Comparison of ENCODE assay signal across 11 mouse cellular contexts in the genomic region with DNA sequence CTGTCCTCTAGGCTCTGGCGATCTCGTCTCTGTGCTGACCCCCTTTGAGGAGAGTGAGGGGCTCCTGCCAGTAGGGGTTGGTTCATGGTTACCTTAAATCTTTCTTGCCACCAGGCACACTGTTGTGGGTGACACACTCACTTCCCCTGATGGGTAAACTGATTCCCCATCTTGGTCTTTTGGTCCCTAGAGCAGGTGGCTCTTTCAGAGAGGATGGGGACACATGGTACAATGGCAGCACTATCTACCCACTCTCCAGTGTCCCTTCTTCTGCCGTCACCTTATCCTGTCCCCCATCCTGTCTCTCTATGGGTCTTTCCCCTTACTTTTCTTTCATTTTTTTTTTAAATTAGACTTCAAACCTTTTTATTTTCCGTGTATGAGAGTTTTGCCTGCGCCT. TPM values are rescaled to one million over a fixed set of nuclear protein-coding genes. Genes with fewer than 3 reads are reported as not detected.
A peak's percentile ranks its signal among the peaks of the same experiment; 100 is the strongest.
DNase-seq lines count a peak whose midpoint lies in the region; ATAC-seq and TF ChIP-seq lines count a peak whose summit lies in the region.
"Had no signal": no experiment of that assay in that cellular context is flagged by ENCODE, and none has a peak within 500 bp of the region (broad histone marks: within the 10 kb centered on the region; RNA-seq: fewer than 3 reads in every experiment).

No protein-coding gene starts in this region.

- H3K9ac ChIP-seq in heart, embryonic 16.5 days (ENCODE audit: low read length), result no peak overlapping the region
- H3K9ac ChIP-seq in liver, embryonic 15.5 days, result no peak overlapping the region
- no peak overlapping the region for H3K9ac ChIP-seq in midbrain, embryonic 16.5 days (ENCODE audit: low read depth, low read length)

- H3K36me3 ChIP-seq in heart, embryonic 16.5 days (ENCODE audit: control insufficient read depth, insufficient read depth), result no peaks in the 10 kb centered on the region
- no peaks in the 10 kb centered on the region for H3K36me3 ChIP-seq in liver, embryonic 15.5 days (replicated peaks)
- no peaks in the 10 kb centered on the region for H3K36me3 ChIP-seq in midbrain, embryonic 16.5 days (ENCODE audit: control insufficient read depth, insufficient read depth, low read length)

- 0 out of 2 replicates have a peak overlapping the region, but pooled peaks have one; percentile 46 for H3K4me2 ChIP-seq in heart, embryonic 16.5 days (ENCODE audit: low read depth, low read length)
- peak overlapping the region; percentile 62; the same call in 1 of the 2 replicates for H3K4me2 ChIP-seq in liver, embryonic 15.5 days
- no peak overlapping the region for H3K4me2 ChIP-seq in midbrain, embryonic 16.5 days (ENCODE audit: low read length)

- no peak overlapping the region for H3K4me3 ChIP-seq in heart, embryonic 16.5 days (ENCODE audit: low read length)
- no peak overlapping the region for H3K4me3 ChIP-seq in bone marrow, adult 2 months (replicated peaks; ENCODE audit: control insufficient read depth, low read depth, low read length)
- no peak overlapping the region for H3K4me3 ChIP-seq in liver, embryonic 15.5 days (replicated peaks)
- H3K4me3 ChIP-seq in midbrain, embryonic 16.5 days (ENCODE audit: low read depth, low read length), result no peak overlapping the region

- H3K4me1 ChIP-seq in heart, embryonic 16.5 days (ENCODE audit: control insufficient read depth, insufficient read depth, low read length), result peaks cover 25% of the 10 kb centered on the region
- peaks cover 17% of the 10 kb centered on the region for H3K4me1 ChIP-seq in bone marrow, adult 2 months (ENCODE audit: control insufficient read depth, insufficient read depth, low read length)
- H3K4me1 ChIP-seq in liver, embryonic 15.5 days (replicated peaks), result peaks cover 37% of the 10 kb centered on the region
- no peaks in the 10 kb centered on the region for H3K4me1 ChIP-seq in midbrain, embryonic 16.5 days (ENCODE audit: control insufficient read depth, insufficient read depth, low read length)

- WGBS in heart, embryonic 16.5 days, result 71% methylated on average over 5 of the region's 5 CpGs
- 62% methylated on average over 5 of the region's 5 CpGs for WGBS in bone marrow, adult 2 months
- WGBS in liver, embryonic 15.5 days (ENCODE audit: insufficient replicate concordance), result 70% methylated on average over 5 of the region's 5 CpGs
- WGBS in midbrain, embryonic 16.5 days, result 92% methylated on average over 5 of the region's 5 CpGs

- peak overlapping the region; percentile 77 for H3K27ac ChIP-seq in heart, embryonic 16.5 days (ENCODE audit: low read length)
- H3K27ac ChIP-seq in bone marrow, adult 2 months (ENCODE audit: control insufficient read depth, insufficient read depth, low read depth, low read length, poor library complexity), result peak overlapping the region; percentile 64
- H3K27ac ChIP-seq in liver, embryonic 15.5 days (replicated peaks), result peak overlapping the region; percentile 7; the same call in 1 of the 2 replicates
- no peak overlapping the region for H3K27ac ChIP-seq in midbrain, embryonic 16.5 days (ENCODE audit: low read length)

- no peak for TF ChIP-seq CTCF in bone marrow, adult 2 months (IDR thresholded peaks at IDR 0.05; ENCODE audit: control insufficient read depth, insufficient read depth, low read length)

- ATAC-seq in heart, embryonic 16.5 days (replicated peaks; ENCODE audit: extremely low read depth, insufficient read depth, low FRiP score), result no peak
- no peak for ATAC-seq in liver, embryonic 15.5 days (ENCODE audit: insufficient read depth)
- no peak for ATAC-seq in midbrain, embryonic 16.5 days

- no peak for TF ChIP-seq POLR2A in bone marrow, adult 2 months (IDR thresholded peaks at IDR 0.05; ENCODE audit: borderline replicate concordance, control insufficient read depth, low read depth, low read length)

- H3K27me3 ChIP-seq in heart, embryonic 16.5 days (ENCODE audit: control insufficient read depth, insufficient read depth, low read length), result no peaks in the 10 kb centered on the region
- H3K27me3 ChIP-seq in liver, embryonic 15.5 days, result no peaks in the 10 kb centered on the region
- H3K27me3 ChIP-seq in midbrain, embryonic 16.5 days (ENCODE audit: control insufficient read depth, insufficient read depth, low read depth, low read length), result no peaks in the 10 kb centered on the region

- H3K9me3 ChIP-seq in heart, embryonic 16.5 days (replicated peaks; ENCODE audit: control insufficient read depth, low read length), result no peaks in the 10 kb centered on the region
- no peaks in the 10 kb centered on the region for H3K9me3 ChIP-seq in liver, embryonic 15.5 days (replicated peaks)
- no peaks in the 10 kb centered on the region for H3K9me3 ChIP-seq in midbrain, embryonic 16.5 days (replicated peaks; ENCODE audit: control insufficient read depth, low read length, poor library complexity, severe bottlenecking)

- no peak for DNase-seq in heart, adult 8-10 months (ENCODE audit: low spot score)
- DNase-seq in CD4-positive helper T cell, adult 2 months (ENCODE audit: low read depth, low spot score), result peak; percentile 72
- no peak for DNase-seq in cerebellum, adult 18-20 months
- no peak for DNase-seq in frontal cortex, postnatal 25 days (ENCODE audit: low spot score in 2 of 2)
- DNase-seq: cerebellum, adult 9-11 months had no signal

RNA-seq across cellular contexts. Expression of a gene that starts 33.3 kb away (rescaled TPM):
- polyA plus RNA-seq in heart, embryonic 16.5 days (2015; fragmentation: Nextera tagmentation; extraction: Ambion mirVana), result 11.1 and 11.3 TPM in 2 replicates
- total RNA-seq in heart, adult 8-10 months (2022), result 10 to 100 TPM; 51.6 to 56.9 (median 53.9) TPM
- 9.0 and 15.6 TPM in 2 replicates for polyA plus RNA-seq in bone marrow, adult 2 months (2011; ENCODE audit: insufficient read depth, insufficient read length, low replicate concordance, missing spikeins)
- polyA plus RNA-seq in liver, embryonic 15.5 days (2015; fragmentation: Nextera tagmentation; extraction: Ambion mirVana), result 1.9 and 2.3 TPM in 2 replicates
- polyA plus RNA-seq in midbrain, embryonic 16.5 days (2015; fragmentation: Nextera tagmentation; extraction: Ambion mirVana), result 10.7 and 10.8 TPM in 2 replicates

RNA-seq across cellular contexts. Expression of a gene that starts 45.8 kb away (rescaled TPM):
- polyA plus RNA-seq in heart, embryonic 16.5 days (2015; fragmentation: Nextera tagmentation; extraction: Ambion mirVana), result 0.17 and 0.35 TPM in 2 replicates
- under 1 TPM in 3 of 4 experiments, not detected in 1; 0.11 to 0.72 (median 0.14) TPM for total RNA-seq in heart, adult 8-10 months (2022)
- 0.61 and 13.4 TPM in 2 replicates for polyA plus RNA-seq in bone marrow, adult 2 months (2011; ENCODE audit: insufficient read depth, insufficient read length, low replicate concordance, missing spikeins)
- 0.13 TPM in 1 of 2 replicates, not detected in the other for polyA plus RNA-seq in liver, embryonic 15.5 days (2015; fragmentation: Nextera tagmentation; extraction: Ambion mirVana)
- 0.07 TPM in 1 of 2 replicates, not detected in the other for polyA plus RNA-seq in midbrain, embryonic 16.5 days (2015; fragmentation: Nextera tagmentation; extraction: Ambion mirVana)
- total RNA-seq: gastrocnemius, adult 8-10 months; megakaryocyte progenitor cell, adult 5-6 weeks had no signal
